Mouse (Mus musculus) thymus, adult 2 months (tissue): ENCODE results near the gene Rhbg.

Experiments used
- CTCF ChIP-seq: fragments of 200-500 bp; IDR thresholded peaks from 2 replicates; pipeline ENCODE4 v1.5.1; 2012; ENCODE audit warnings: mild to moderate bottlenecking, control low read depth, low read length, moderate library complexity, borderline replicate concordance; ENCODE audit not compliant: control insufficient read depth, poor library complexity, insufficient read depth; ENCODE audit errors: extremely low read depth
- POLR2A ChIP-seq: fragments of 200-500 bp; IDR thresholded peaks from 2 replicates; pipeline ENCODE4 v1.6.1; 2012; ENCODE audit warnings: mild to moderate bottlenecking, low read length, control low read depth, moderate library complexity; ENCODE audit not compliant: control insufficient read depth, poor library complexity, insufficient read depth; ENCODE audit errors: extremely low read depth

DNA sequence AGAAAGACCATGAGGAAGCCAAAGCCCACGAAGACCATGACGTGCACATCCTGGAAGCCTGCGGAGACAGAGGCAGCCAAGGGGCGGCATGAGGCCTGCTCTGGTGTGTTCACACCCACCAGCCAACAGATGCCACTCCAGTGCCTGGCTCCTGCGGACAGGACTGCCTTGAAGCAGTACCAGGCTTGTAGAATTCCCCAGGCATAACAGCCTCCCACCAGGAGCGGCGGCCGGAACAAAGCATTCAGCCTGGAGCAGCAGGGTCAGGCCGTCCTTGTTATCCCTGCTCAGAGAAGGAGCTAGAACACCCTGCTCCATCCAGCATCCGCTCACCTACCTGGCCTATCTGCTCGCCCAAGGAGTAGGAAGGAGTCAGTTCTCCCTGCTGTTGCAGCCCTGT is 6.1 kb downstream of the Rhbg start:
- no peak for TF ChIP-seq CTCF
- TF ChIP-seq POLR2A: no peak
